Mouse (Mus musculus) forebrain, postnatal 0 days (tissue): Measurements from ENCODE around the gene Atox1. TPM values are rescaled to one million over a fixed set of nuclear protein-coding genes. Genes with fewer than 3 reads are reported as not detected.

Experiments
- ATAC-seq: fragments of 200-750 bp; cut with Nextera tagmentation; 2 replicates; pipeline ENCODE4 v1.8.0; 2017; ENCODE audit warnings: mild to moderate bottlenecking, moderate library complexity
- DNase-seq: peaks from one replicate; pipeline ENCODE4 v3.0.0-alpha.2; 2015
- H3K27ac ChIP-seq: fragments of 300-500 bp; sonication (generic); 2 replicates; pipeline ENCODE4 v1.5.1; 2014; ENCODE audit warnings: low read depth, mild to moderate bottlenecking, antibody characterized with exemption, low read length, moderate library complexity, mixed read lengths
- H3K27me3 ChIP-seq: fragments of 300-500 bp; sonication (generic); 2 replicates; pipeline ENCODE4 v1.6.1; 2014; ENCODE audit warnings: mild to moderate bottlenecking, low read length, mixed read lengths; ENCODE audit not compliant: insufficient read depth
- H3K36me3 ChIP-seq: fragments of 300-500 bp; sonication (generic); 2 replicates; pipeline ENCODE4 v1.6.1; 2014; ENCODE audit warnings: mild to moderate bottlenecking, moderate library complexity; ENCODE audit not compliant: insufficient read depth
- H3K4me1 ChIP-seq: fragments of 300-500 bp; sonication (generic); 2 replicates; pipeline ENCODE4 v1.6.1; 2014; ENCODE audit warnings: antibody characterized with exemption; ENCODE audit not compliant: insufficient read depth
- H3K4me2 ChIP-seq: fragments of 300-500 bp; sonication (generic); 2 replicates; pipeline ENCODE4 v1.6.1; 2014; ENCODE audit warnings: low read depth, mild to moderate bottlenecking, moderate library complexity
- H3K4me3 ChIP-seq: fragments of 300-500 bp; sonication (generic); 2 replicates; pipeline ENCODE4 v1.5.1; 2014; ENCODE audit warnings: low read depth, low read length, mixed read lengths
- H3K9ac ChIP-seq: fragments of 300-500 bp; sonication (generic); 2 replicates; pipeline ENCODE4 v1.6.1; 2014; ENCODE audit warnings: mild to moderate bottlenecking
- H3K9me3 ChIP-seq: fragments of 300-500 bp; sonication (generic); 2 replicates; pipeline ENCODE4 v1.6.1; 2016; ENCODE audit warnings: low read length
- CTCF ChIP-seq: sonication (generic); IDR thresholded peaks from 2 replicates; pipeline ENCODE4 v1.5.1; 2016; ENCODE audit warnings: antibody characterized with exemption, control low read depth, low read depth
- WGBS: fragments of 180-500 bp; shearing (Covaris S2); extraction: QIAGEN DNeasy Blood & Tissue Kit; methylation state at CpG from one replicate; pipeline ENCODE4 v1.1.7; 2014; 5-methylcytosine and 5-hydroxymethylcytosine counted together
- polyA plus RNA-seq: library from polyadenylated mRNA; unstranded; fragments of >200 nt; fragmentation: Nextera tagmentation; extraction: Ambion mirVana; gene quantifications from 2 replicates; pipeline ENCODE4 v1.2.1, GENCODE M21; 2015
- total RNA-seq: library from RNA; depleted of rRNA; stranded (reverse); fragments of >200 nt; gene quantifications from 2 replicates; pipeline ENCODE4 v1.2.3, GENCODE M21; 2014

Atox1 gene
- total and polyA plus RNA-seq, 2 experiments from 2014 or later: 141 to 268 TPM

DNA sequence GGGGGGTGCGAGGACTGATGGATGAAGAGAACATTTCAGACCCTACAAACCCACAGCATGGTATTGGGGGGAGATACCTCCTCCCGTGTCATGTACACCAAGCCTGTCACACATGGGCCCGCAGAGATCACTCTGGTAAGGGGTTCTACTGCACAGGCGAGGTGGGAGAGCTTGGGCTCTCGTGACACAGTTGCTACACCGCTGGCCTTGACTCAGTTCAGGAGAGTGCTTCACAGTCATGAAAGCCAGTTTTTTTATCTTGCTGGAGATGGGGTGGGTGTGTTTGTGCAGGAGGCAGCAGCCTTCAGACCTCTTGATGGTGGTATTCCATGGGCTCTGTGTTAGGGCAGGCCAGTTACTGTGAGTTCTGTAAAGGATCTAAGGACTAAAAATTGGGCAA, 24.9 kb downstream of the Atox1 start:
- no peak overlapping the region for H3K4me3 ChIP-seq
- no peak for ATAC-seq
- no peak overlapping the region for H3K27ac ChIP-seq
- no peak overlapping the region for H3K4me2 ChIP-seq
- no peak overlapping the region for H3K9ac ChIP-seq
- DNase-seq: no peak
- H3K36me3 ChIP-seq: no peaks in the 10 kb centered on the region
- WGBS: 92% methylated on average over 6 of the region's 6 CpGs
- no peaks in the 10 kb centered on the region for H3K4me1 ChIP-seq
- no peak for TF ChIP-seq CTCF
- H3K27me3 ChIP-seq: no peaks in the 10 kb centered on the region
- no peaks in the 10 kb centered on the region for H3K9me3 ChIP-seq

GRCm38 (mm10) chr11:55432981-55433380, 28.1 kb downstream of the Atox1 start:
- ATAC-seq (no peak), DNase-seq (no peak)
- TF ChIP-seq CTCF: no peak
- Histone ChIP-seq H3K9ac (no peak overlapping the region), H3K36me3 (no peaks in the 10 kb centered on the region), H3K27ac (no peak overlapping the region), H3K4me2 (no peak overlapping the region), H3K9me3 (no peaks in the 10 kb centered on the region), H3K4me3 (no peak overlapping the region), H3K4me1 (no peaks in the 10 kb centered on the region), H3K27me3 (no peaks in the 10 kb centered on the region)
- 58% methylated on average over 3 of the region's 3 CpGs for WGBS

DNA sequence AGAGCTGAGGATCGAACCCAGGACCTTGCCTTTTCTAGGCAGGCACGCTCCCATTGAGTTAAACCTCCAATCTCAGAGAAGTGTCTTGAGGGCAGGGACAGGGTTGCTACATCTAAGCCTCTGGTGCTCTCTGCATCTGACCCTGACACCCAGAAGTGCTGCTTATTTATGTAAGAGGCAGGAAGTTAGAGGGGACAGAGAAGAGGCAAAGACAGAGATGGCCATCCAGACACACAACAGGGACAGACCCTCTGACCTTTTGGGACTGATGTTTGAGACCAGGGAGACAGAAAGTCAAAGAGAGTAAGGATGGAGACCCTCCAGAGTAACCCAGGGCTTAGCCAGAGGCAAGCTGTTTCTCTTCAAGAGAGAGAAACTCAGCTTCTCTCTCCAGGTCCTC, 31.1 kb downstream of the Atox1 start:
- Histone ChIP-seq H3K9me3 (no peaks in the 10 kb centered on the region), H3K27ac (no peak overlapping the region), H3K4me2 (no peak overlapping the region), H3K9ac (no peak overlapping the region), H3K4me1 (no peaks in the 10 kb centered on the region), H3K36me3 (no peaks in the 10 kb centered on the region), H3K27me3 (no peaks in the 10 kb centered on the region), H3K4me3 (no peak overlapping the region)
- no peak for TF ChIP-seq CTCF
- WGBS: 93% methylated on average over 2 of the region's 2 CpGs
- ATAC-seq (no peak), DNase-seq (no peak)

DNA sequence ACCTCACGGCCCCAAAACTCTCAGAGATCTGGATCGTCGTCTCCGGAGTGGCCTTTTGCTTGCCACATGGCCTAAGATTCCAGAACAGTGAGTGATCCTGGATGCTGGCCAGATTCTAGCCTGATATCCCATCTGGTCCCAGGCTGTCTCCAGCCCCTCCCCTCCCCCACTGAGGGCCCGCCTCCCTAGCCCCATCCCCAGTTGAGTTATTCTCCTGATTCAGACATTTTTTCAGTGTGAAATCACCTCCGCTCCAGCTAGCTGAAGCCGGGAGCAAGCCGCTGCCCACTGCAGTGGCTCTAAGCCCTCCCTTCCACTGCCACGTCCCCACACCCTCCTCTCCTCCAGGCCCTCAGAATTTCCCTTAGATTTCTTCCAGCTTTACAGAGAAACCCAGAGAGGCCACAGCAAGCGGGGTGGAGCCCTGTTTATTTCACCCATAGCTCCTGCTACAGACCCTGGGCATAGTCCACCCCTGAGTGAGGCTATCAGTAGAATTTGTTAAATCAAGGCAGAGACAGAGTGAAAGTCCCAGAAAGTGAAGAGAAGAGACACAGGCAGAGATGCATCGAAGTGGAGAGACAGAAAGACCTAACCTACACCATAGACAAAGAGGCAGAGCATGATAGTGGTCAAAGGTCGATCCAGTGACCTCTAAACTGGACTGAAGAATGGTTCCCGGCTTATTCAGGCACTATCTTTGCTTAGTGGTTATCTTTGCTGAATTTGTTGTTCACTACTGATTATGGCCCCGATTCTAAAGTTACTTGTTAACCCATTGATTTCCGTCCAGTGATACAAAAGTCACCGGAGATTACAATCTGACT, 32.6 kb downstream of the Atox1 start:
- peak; percentile 69 for ATAC-seq
- Histone ChIP-seq H3K27me3 (no peaks in the 10 kb centered on the region), H3K9me3 (no peaks in the 10 kb centered on the region), H3K4me2 (no peak overlapping the region), H3K36me3 (no peaks in the 10 kb centered on the region), H3K9ac (no peak overlapping the region), H3K4me1 (no peaks in the 10 kb centered on the region), H3K27ac (no peak overlapping the region), H3K4me3 (no peak overlapping the region)
- peak; percentile 51 for DNase-seq
- 35% methylated on average over 16 of the region's 16 CpGs for WGBS
- TF ChIP-seq CTCF: no peak

- ATAC-seq (no peak), DNase-seq (no peak)
- no peak overlapping the region for H3K4me3 ChIP-seq
- H3K27me3 ChIP-seq: no peaks in the 10 kb centered on the region
- H3K4me1 ChIP-seq: no peaks in the 10 kb centered on the region
- TF ChIP-seq CTCF: no peak
- no peak overlapping the region for H3K4me2 ChIP-seq
- H3K36me3 ChIP-seq: no peaks in the 10 kb centered on the region
- no peaks in the 10 kb centered on the region for H3K9me3 ChIP-seq
- WGBS: 73% methylated on average over 8 of the region's 8 CpGs
- H3K27ac ChIP-seq: no peak overlapping the region
- H3K9ac ChIP-seq: no peak overlapping the region
Observed at GRCm38 (mm10) chr11:55424746-55425360, 36.2 kb downstream of the Atox1 start.

DNA sequence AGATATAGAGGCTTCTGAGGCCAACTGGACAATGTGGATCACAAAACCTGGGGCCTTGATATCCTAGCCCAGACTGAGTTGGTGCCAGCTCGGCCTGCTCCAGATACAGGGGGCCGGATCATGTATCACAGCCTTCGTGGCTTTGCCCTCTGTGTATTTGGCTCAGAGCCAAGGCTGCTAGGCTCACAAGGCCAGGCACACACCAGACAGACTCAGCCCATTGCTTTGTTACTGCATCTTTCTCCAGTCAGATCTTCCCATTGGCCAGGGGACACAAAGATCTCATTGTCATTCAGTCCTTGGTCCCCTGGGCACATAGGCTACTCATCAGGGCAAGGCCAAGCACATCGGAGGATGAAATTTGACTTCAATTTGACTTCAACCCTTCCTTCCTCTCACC, 37.3 kb downstream of the Atox1 start:
- H3K4me1 ChIP-seq: peaks cover 4% of the 10 kb centered on the region
- ATAC-seq (peak; percentile 25; the same call in 1 of the 2 replicates), DNase-seq (no peak)
- H3K9ac ChIP-seq: no peak overlapping the region
- TF ChIP-seq CTCF: no peak
- no peaks in the 10 kb centered on the region for H3K9me3 ChIP-seq
- 11% methylated on average over 4 of the region's 4 CpGs for WGBS
- H3K27me3 ChIP-seq: no peaks in the 10 kb centered on the region
- H3K4me3 ChIP-seq: no peak overlapping the region
- no peak overlapping the region for H3K27ac ChIP-seq
- H3K36me3 ChIP-seq: no peaks in the 10 kb centered on the region
- no peak overlapping the region for H3K4me2 ChIP-seq

DNA sequence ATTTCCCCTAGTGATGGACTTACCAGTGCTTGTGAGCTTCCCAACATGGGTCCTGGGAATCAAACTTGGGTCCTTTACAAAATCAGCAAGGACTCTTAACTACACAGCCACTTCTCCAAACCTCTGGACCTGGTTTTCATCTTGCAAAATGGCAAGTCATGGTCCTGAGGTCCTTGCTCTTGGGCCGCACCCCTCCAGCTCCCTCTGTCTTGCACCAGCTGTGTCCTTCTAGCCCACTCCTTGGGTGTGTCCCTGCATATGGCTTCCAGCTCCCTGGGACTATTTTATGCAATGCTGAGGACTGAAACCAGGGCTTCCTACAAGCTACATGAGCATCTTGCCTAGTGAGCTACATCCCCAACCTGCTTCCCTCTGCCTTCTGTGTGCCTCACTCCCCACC, 38.1 kb downstream of the Atox1 start, which contains the start of gene Sparc:
Gene Sparc, minus strand, starts transcription at position 206 of the 400 bp plus-strand sequence.
- no peak within 1 kb of the TSS for H3K9ac ChIP-seq
- no peak within 1 kb of the TSS for H3K4me3 ChIP-seq
- H3K9me3 ChIP-seq: no peaks in the 10 kb centered on the region
- H3K27me3 ChIP-seq: no peaks in the 10 kb centered on the region
- ATAC-seq (no peak), DNase-seq (no peak)
- H3K27ac ChIP-seq: no peak within 1 kb of the TSS
- H3K36me3 ChIP-seq: no peaks in the 10 kb centered on the region
- no peak within 1 kb of the TSS for H3K4me2 ChIP-seq
- TF ChIP-seq CTCF: no peak
- 96% methylated on average over 1 of the region's 1 CpGs for WGBS
- H3K4me1 ChIP-seq: peaks cover 9% of the 10 kb centered on the region
